Mouse (Mus musculus): ENCODE results near the gene Rnf123.

GRCm38 (mm10) chr9:108026584-108026983, 56.6 kb downstream of the Rnf123 start:
- TF ChIP-seq GATA1 (IDR thresholded peaks at IDR 0.05; ENCODE audit: low read length) = no peak
- no peak for TF ChIP-seq TAL1 (IDR thresholded peaks at IDR 0.05; ENCODE audit: low read length)
